Mouse (Mus musculus): ENCODE results near the gene Tgfbr3.

Gene Tgfbr3

GRCm38 (mm10) chr5:107289234-107289764 is at the start of gene Tgfbr3:
Gene Tgfbr3, minus strand, starts transcription at chr5:107289629.
- DNase-seq (ENCODE audit: low spot score): peak; percentile 72

- DNase-seq (ENCODE audit: low spot score): no peak
Observed at GRCm38 (mm10) chr5:107330916-107331421, 41.5 kb upstream of the Tgfbr3 start, which contains the start of gene Brdt. Gene Brdt, plus strand, starts transcription at chr5:107331159.

GRCm38 (mm10) chr5:107320703-107321102 is 31.3 kb upstream of the Tgfbr3 start:
- peak; percentile 7 for DNase-seq (ENCODE audit: low spot score)

- DNase-seq (ENCODE audit: low spot score): no peak
Observed at GRCm38 (mm10) chr5:107317141-107317540, 27.7 kb upstream of the Tgfbr3 start.

GRCm38 (mm10) chr5:107307432-107307831 is 18.0 kb upstream of the Tgfbr3 start:
- DNase-seq (ENCODE audit: low spot score): no peak

- DNase-seq (ENCODE audit: low spot score): no peak
Observed at GRCm38 (mm10) chr5:107304117-107304825, 14.8 kb upstream of the Tgfbr3 start.

- DNase-seq (ENCODE audit: low spot score): no peak
Observed at GRCm38 (mm10) chr5:107303350-107303861, 14.0 kb upstream of the Tgfbr3 start.

GRCm38 (mm10) chr5:107298854-107299253 is 9.4 kb upstream of the Tgfbr3 start:
- DNase-seq (ENCODE audit: low spot score): no peak

GRCm38 (mm10) chr5:107296512-107297322 is 7.3 kb upstream of the Tgfbr3 start:
- DNase-seq (ENCODE audit: low spot score): no peak

- DNase-seq (ENCODE audit: low spot score): no peak
Observed at GRCm38 (mm10) chr5:107295817-107296511, 6.5 kb upstream of the Tgfbr3 start.

GRCm38 (mm10) chr5:107295061-107295816 is 5.8 kb upstream of the Tgfbr3 start:
- DNase-seq (ENCODE audit: low spot score): no peak

GRCm38 (mm10) chr5:107294041-107294440 is 4.6 kb upstream of the Tgfbr3 start:
- DNase-seq (ENCODE audit: low spot score): no peak

GRCm38 (mm10) chr5:107289986-107290385 is 557 bp upstream of the Tgfbr3 start:
- no peak for DNase-seq (ENCODE audit: low spot score)

GRCm38 (mm10) chr5:107288427-107289233 is 799 bp downstream of the Tgfbr3 start:
- DNase-seq (ENCODE audit: low spot score): peak; percentile 38

- DNase-seq (ENCODE audit: low spot score): no peak
Observed at GRCm38 (mm10) chr5:107287908-107288267, 1.5 kb downstream of the Tgfbr3 start.

- peak; percentile 43 for DNase-seq (ENCODE audit: low spot score)
Observed at GRCm38 (mm10) chr5:107287254-107287907, 2.0 kb downstream of the Tgfbr3 start.

- DNase-seq (ENCODE audit: low spot score): no peak
Observed at GRCm38 (mm10) chr5:107285563-107285962, 3.9 kb downstream of the Tgfbr3 start.

- no peak for DNase-seq (ENCODE audit: low spot score)
Observed at GRCm38 (mm10) chr5:107283935-107284524, 5.4 kb downstream of the Tgfbr3 start.

GRCm38 (mm10) chr5:107282561-107283307 is 6.7 kb downstream of the Tgfbr3 start:
- DNase-seq (ENCODE audit: low spot score): no peak

All from ovary, postnatal 14 days (tissue).